Mouse (Mus musculus): ENCODE data around the gene Ttc6.

Gene Ttc6

GRCm38 (mm10) chr12:57662986-57663674 is 99.2 kb downstream of the Ttc6 start:
- no peak for DNase-seq (ENCODE audit: extremely low spot score, low spot score)

DNA sequence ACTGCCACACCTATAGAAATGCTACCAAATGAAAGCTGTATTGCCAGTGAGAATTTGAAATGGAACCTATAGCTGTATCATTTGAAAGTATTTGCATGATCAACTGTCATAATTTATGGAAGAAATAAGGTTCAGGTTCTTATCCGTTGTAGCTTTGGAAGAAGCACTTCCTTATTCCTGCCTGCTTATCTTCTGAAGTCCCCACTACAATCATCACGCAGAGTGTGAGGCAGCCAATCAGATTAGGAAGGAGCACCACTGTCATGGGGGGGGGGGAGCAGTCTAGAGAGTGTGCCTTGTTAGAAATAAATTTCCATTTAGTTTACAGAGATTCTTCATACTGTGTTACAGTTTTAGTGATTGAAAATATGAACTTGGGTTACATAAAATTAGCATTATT is 108.5 kb downstream of the Ttc6 start:
- DNase-seq (ENCODE audit: extremely low spot score, low spot score), result no peak

DNA sequence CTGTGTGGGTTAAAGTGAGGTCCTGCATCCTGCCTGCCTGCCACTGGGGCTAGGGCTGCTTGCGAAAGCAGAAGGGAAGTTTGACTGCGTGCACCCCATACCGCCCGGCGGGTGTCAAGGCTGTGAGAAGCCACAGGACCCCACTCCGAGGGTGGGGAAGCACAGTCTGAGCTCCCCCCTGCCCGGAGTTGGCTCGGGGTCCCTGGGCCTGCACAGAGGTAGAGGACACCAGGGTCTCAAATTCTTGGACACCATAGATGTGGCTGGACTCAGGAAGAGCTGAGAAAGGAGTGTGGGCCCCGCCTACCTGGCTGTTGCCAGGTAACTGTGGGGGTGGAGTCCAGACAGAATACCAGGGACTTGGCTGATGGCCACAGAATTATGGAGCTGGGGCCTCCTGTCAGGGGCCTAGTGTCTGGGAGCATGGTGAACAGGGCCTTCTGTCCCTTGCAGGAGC is 121.1 kb downstream of the Ttc6 start:
- DNase-seq (ENCODE audit: extremely low spot score, low spot score), result no peak

- no peak for DNase-seq (ENCODE audit: extremely low spot score, low spot score)
Observed at GRCm38 (mm10) chr12:57709966-57710365, 146.1 kb downstream of the Ttc6 start.

GRCm38 (mm10) chr12:57764720-57765119 is 200.8 kb downstream of the Ttc6 start:
- DNase-seq (ENCODE audit: extremely low spot score, low spot score), result no peak

DNA sequence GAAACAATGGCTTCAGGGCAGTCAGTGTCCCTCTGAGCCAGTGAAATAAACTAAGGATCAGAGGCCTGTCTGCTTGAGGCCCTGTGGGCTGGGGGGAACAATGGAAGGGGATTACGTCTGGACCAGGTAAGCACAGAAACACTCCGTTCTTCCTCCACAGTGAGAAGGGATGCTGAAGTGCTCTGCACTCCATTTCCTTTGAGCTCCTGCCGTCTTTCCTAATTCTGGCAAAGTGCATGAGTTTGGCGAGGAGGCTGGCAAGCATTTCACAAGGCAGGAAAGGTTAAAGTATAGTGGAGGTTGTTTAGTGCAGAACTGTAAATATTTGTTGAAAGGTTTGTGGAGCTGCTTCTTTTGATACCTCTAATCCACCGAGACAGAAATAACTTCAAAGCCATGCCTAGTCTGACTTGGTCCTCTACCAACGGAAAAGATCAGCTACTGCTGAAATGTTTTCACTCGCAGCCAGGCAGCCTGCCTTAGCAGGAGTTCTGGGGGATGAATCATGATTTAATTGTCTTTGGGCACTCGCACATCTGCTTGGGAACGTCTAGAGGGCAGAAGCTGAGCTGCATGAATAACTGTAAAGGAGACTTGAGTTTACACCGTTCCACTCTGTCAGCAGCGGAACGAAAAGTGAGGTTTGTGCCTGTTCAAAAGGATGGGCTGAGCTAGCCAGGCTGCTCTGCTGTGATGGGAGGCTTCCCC is 212.5 kb downstream of the Ttc6 start:
- DNase-seq (ENCODE audit: extremely low spot score, low spot score), result peak; percentile 27

DNA sequence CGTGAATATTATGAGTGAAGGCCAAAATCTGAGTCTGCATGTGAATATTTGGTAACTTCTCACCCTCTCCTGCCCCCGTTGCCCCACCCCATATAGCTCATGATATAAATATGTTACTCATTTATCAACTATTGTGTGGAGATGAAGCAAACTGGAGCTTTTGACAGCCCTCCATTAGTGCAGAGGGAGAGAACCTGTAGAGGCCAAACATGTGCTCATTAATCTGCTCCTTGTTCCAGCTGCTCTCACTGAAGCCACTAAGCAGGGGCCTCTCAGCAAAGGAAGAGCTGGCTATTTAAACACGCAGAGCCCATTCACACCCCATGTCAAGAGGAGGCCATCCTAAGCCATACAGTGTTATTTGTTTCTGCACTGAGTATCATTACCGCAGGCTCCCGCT is 218.0 kb downstream of the Ttc6 start:
- no peak for DNase-seq (ENCODE audit: extremely low spot score, low spot score)

- DNase-seq (ENCODE audit: extremely low spot score, low spot score), result peak; percentile 34
Observed at GRCm38 (mm10) chr12:57787471-57787870, 223.6 kb downstream of the Ttc6 start.

Measured in neural tube, embryonic 10.5 days (tissue).